Mouse (Mus musculus) activated CD4-positive, CD25-positive, alpha-beta regulatory T cell, adult 4 months (primary cell): ENCODE measurements at regions not wholly inside any gene's neighbourhood (a gene's known extent, or its start where the extent isn't known, plus 50 kb on each side); places are given as distances from the start of the nearest gene placed in this dataset.

Experiments
- ATAC-seq: one replicate; pipeline ENCODE4 v1.8.0; 2017

DNA sequence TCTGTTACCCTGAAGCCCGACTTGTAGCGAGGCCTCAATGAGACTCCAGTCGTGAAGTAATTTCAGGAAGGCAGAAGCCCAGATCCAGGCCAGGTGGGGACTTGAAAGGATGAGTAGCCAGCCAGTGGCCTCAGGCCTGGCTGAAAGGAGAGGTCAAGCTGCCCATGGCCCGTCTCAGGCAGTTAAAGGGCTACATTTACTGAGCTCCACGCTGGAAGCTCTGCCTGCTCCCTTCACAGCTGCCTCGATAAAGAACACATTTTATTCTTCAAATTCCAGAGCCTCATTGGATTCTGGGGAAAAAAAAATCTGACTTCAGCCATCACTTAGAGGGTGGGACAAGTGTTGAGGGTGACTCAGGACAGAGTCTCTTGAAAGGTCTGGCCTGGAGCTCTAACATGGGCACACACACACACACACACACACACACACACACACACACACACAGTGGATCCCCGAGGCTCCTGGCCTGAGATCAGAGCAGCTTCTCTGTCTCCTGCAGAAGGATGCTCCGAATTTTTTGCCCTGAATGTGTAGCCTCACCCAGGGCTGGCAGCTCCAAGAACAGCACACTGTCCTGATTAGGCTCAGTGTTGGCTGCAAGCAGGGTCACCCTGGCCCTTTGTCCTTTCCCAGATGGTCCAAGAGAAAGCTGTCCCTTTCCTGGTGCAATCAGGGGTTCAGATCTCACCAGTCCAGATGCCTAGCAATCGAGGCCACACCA lies 53.0 kb downstream of the Gadd45g start:
- ATAC-seq: no peak

DNA sequence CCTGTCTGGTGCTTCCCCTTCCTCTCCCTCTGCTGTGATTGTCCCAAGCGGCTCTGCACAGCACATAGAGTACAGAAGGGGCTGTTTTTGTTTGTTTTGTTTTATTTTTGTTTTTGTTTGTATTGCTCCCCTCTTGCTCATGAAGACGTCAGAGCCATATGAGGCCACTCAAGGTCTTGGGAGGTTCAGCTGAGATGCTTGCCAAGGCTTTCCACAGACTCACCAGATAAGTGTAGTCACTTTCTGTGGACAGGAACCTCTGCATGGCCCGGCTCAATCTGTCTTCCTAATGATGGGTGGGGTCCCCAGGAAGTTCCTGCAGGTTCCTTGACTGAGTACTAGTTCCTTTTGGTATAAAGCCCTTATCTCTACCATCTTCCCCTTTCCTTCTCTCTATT lies 53.6 kb downstream of the Gadd45g start:
- no peak for ATAC-seq

DNA sequence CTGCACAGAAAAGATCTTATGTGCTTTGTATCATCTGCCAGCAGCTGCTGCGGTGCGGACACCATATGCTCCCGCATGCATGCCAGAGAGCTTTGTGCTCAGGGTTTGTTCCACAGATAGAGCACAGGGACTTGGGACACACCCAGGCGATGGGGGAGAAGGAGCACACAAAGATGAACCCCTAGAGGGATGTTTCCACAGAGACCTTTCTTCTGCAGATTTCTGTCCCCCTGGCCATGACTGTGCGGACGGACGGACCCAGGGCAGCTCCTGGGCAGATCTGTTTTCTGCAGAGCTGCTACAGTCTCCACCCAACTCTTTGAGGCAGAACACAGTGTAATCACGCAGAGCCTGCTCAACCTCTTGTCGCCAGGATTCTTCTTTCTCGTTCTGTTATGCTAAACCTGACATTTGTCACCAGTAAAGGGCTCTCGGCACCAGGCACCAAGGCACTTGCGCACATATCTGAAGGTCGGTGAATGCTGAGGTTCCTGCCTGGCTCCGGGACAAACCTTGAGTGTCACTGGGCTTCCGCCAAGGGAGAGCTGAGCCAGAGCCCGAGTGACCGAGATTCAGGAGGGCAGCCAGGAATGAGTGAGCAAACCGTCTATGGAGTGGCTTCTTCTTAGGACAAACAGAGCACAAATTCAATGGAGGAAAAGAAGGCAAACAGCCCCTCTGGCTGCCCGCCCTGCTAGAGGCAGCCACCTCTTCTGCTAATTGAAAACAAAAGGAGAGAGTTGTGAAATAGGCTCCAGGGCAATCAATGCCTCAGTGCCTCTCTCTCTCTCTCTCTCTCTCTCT lies 56.2 kb downstream of the Gadd45g start:
- no peak for ATAC-seq

DNA sequence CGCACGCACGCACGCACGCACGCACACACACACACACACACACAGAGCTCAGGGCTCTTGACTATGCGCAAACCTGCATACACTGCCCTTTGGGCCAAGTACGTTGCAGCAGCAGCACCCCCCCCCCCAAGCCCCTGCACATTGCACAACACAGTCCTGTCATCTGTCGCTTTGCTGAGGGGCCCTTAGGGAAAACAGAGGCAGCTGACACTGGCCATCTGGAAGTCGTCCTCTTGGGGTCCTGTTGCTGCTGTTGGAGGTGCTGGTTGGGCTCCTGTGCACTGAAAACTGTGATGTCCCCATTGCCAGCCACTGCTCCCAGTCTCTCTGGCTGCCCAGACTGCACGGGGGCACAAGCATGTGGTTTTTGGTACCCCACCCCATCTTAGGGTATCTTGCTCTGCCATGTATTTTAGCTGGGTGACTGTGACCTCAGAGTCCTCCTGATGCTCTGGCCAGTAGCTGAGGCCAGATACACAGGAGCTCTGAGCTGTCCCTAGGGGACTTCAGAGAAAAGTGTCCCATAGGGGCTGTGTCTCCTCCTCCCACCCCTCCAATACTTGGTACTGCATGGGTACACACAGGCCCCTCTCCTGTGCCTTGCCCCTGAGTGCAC lies 57.0 kb downstream of the Gadd45g start:
- ATAC-seq: no peak

DNA sequence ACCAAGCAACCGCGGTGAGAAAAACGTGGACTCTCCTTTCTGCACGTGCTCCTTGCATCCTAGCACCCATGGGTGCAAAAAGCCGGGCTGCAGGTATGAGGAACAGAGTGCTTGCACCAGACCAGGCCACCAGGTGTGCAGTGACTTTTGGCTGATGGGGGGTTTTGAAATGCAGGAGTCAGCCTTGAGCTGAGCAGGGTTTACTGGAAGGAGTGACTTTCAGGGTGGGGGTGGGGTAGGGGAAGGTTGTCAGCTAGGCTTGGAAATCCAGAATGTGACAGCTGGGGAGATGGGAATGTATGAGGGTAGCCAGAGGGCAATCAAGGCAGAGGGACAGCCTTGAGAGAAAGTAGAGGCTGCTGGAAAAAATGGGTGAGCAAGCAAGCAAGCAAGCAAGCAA lies 58.8 kb downstream of the Gadd45g start:
- no peak for ATAC-seq

DNA sequence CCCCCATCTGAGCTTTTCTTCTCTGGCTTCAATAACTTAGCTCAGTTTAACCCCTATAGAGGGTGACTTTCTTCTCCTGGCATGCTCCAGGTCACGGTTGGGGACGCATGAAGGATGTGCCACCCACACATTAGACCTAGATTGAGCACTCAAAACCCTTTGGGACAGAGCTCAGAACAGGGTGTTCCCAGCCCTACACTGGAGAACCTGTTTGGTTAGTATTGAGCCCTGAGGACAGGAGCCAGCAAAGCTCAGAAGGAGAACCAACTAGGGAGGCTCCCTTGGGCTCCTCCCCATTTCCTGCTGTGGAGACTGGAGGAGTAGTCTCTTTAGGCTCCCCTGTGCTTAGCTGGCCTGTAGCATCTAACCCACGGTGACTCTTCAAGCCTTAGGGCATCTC lies 59.6 kb downstream of the Gadd45g start:
- no peak for ATAC-seq

DNA sequence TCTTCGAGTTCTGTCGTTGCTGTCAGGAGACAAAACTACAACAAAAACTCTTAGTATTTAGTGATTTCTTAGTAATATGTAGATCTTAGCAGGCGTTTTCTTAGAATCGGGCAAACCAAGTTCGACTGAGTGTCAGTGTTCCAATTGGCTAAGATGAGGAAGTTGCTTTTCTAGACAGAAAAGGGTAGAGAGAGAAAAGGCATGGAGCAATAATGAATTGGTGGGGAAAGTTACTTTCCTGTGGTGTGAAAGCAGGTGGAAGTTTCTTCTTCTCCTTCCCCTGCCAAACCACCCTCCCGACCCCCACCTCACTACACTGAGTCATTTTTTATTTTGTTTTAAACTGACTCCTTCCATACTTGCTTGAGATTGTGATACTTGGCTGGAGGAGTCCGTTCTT lies 62.0 kb downstream of the Gadd45g start:
- ATAC-seq: no peak

DNA sequence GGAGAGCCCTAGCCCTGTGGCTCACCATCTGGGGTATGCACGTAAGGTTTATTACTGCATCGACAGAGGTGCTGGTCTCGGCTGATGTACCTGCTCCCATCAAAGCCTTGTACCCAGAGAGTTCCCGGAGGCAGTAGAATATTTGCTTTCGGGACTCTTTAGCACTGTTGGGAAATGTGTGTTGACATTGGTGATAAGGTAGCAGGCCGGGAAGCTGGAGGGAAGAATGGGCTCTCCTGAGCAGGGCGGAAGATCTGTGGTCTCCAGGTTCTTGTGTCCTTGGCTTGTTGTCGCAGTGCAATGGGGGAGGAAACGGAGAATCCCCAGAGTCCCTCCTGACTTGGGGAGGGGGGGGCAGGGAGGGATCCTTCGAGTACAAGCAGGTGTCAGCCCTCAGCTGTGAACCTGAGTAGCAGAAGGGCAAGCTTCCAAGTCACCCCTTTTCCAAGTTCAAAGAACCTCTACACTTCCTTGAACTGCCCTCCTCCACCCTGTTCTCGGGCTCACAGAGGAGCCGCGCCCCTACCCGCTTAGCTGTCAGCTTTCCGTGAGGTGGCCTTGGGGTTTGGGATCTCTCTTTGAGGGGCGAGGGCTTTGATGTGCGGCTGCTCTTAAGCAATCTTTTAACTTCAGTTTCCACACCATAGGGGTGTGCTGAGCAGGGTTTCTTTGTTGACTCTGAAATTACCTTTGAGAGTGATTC lies 65.0 kb downstream of the Gadd45g start:
- no peak for ATAC-seq

DNA sequence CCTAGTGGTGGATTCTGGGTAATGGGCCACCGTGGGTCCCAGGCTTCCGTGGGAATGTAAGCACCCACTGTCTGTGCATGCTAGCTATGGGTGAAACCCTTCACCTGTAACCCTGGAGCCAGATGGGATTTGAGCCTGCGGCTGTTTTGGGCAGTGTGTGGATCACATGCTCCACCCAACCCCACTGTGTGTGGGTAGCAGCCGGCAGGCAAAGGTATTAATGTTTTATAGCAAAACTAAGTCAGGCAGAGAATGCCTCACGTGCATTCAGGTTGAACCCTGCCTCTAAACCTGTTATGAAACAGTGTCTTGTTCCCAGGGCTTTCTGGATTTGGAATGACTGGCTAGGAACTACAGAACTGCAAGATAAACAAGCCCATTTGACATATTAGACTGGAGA lies 66.0 kb downstream of the Gadd45g start:
- no peak for ATAC-seq

DNA sequence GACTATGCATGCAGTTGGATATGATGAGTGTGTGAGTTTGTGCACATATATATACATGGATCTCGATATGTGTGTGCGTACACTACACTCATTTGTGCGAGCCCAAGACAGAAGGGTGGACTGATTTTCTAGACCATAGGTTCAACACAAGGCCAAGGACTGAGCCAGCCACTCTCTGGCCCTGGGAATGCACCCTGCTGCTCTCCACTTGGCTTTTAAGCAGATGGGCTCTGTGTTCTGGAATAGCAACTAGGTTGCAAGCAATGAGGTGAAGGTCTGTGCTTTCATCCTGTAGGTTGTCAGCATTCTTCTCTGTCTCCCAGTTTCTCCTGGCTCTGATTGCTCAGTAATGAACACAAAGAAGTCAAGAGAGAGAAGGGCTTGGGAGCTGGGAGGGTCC lies 66.5 kb downstream of the Gadd45g start:
- ATAC-seq: no peak

DNA sequence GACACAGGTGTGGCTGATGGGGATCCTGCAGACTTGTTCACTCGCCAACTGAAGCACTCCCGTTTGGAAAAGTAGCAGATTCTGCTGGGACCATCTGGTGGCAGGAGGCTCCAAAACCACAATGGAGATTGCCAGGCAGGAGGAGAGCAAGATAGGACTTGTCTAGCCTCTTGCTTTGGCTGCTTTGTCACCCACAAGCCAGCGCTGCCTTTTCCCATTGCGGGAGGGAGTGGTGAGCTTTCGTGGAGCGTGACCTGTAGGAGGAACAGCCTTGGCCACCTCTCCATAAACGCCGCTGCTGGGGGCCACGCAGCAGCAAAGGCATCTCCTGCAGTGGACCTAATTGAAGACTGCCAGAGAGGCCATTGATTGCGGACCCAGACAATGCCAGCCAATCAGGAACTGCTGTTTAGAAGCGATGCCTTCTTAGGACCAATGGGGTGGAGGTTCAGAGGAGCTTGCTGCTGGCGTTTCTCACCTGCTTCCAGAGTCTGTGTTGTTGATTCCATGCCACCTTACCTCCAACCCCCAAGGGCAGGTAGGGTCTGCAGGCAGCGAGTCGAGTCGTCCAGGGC lies 70.3 kb downstream of the Gadd45g start:
- ATAC-seq: no peak

DNA sequence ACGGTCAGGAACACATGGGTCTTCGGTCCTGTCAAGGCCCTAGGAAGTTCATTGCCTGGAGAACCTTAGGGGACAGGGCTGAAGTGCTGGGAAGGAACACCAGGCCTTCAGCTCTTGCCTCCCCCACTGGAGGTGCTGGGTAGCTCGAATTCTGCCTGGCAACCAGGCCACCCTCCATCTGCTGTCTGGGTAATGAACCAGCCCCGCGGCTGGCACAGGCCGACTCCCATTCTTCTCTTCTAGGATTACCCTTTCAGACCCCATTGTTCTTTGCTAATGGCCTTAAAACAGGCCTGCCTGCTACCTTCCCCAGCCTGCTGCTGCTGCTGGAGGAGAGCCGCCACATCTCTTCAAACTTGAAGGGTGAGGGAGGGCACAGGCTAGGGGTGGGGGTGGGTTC lies 71.2 kb downstream of the Gadd45g start:
- ATAC-seq: no peak

DNA sequence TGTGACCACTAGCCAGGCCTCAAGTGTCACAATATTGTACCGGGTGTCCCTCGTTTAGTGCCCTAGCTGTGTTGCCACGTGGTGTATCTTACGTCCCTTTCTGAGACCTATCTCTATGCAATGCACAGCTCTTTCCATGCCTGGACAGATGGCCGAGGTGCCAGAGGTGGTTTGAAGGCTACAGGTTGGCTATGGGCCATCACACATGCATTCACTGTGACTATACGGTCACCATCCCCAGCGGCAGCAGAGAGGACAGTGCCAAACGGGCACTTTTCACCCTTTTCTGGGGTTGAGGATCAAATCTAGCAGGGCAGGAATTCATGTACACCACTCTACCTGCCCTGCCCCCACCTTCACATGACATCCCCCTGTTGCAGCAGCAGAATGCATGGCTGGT lies 71.6 kb downstream of the Gadd45g start:
- ATAC-seq: no peak

DNA sequence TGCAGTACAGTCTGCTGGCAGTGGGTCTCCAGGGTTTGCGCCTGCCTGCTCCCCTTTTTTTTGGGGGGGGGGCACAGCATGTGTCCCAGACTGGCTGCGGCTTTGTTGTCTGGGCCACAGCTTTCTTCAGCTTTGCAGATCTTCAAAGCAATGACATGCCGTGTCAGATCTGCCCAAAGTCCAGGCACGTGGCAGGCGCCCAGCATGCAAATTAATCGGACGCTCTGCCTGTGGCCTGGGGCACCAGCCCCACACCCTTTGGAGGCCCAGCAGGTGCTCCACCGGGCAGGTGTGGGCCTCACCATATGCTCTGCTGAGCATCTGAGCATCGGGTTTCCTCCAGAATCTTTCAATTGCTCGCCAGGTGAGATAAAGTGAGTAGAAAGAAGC lies 72.3 kb downstream of the Gadd45g start:
- no peak for ATAC-seq

DNA sequence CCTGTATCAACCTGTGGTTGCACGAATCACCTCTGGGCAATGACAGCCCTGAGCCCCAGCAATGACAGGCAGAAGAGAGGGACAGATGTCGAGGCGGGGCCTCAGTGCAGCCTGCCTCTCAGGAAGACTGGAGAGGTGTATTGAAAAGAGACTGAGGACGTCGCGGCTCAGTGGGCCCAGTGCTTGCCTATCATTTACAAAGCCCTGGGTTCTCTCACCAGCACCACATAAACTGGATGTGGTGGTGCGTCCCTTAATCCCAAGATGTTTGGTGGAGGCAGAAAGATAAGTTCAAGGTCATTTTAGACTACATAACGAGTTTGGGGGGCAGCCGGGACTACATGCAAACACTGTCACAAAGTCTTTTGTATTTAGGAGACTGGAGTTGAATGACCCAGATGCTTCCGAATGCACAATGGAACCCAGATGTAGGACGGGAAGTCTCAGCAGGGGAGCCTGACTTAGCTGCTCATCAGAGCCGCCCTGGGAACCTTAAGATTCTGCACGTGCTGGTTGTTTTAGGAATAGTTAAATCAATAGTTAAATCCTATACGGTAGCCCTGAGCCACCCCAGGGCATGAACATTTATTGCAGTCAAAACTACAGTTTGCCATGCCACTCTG lies 72.8 kb downstream of the Gadd45g start:
- no peak for ATAC-seq

DNA sequence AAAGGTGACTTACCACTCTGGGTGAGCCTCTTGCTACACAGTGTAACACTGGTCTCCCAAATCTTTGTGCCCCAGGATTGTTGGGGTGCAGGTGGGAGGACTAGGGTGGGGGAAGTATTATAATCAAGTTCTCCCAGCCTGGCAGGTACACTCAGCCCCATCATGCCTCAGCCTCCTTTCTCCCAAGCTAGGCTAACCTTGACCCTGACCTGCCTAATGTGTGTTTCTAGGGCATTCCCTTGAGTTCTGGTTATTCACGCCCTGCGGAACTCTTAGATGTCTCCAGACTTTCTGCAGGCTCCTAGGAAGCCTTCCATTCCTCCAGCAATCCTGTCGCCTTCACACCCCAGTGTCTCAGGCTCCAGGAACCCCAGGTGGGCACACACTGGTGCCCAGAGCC lies 73.5 kb downstream of the Gadd45g start:
- ATAC-seq: no peak

DNA sequence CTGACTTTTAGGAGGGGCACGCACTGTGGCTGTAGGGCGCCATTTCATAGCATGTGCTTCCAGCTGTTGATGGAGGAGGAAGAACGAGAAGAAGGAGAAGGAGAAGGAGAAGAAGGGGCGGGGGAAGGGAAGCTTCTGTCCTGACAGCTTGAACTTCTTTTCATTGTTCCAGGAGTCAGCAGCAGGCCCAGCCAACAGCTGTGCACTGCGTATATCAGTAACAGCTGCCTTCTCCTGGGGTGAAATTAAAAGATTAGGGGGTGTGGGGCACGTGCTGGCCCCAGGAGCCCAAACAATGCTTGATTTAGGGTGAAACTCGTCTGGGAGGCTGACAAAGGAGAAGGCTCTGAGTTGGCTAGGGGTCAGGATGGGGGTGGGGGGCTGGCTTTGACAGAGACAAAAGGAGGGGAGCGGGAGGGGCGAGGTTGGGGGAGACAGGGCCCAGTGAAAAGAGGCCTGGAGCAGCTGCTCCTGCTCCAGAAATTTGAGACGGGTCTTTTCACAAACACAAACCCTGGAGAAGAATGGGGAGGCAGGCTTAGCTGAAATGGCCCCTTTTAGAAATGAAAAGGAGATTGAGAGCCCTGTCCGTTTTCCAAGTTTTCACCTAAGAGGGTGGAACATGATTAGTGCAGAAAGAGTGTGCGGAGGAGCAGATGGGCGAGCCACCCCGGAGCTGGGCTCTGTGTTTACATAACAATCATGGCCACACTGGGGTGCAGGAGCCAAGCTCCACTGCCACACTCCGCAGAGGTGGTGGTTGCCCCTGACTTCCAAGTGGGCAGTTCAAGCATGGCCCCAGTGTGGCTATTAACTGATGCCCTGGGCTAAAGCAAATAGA lies 74.3 kb downstream of the Gadd45g start:
- no peak for ATAC-seq

DNA sequence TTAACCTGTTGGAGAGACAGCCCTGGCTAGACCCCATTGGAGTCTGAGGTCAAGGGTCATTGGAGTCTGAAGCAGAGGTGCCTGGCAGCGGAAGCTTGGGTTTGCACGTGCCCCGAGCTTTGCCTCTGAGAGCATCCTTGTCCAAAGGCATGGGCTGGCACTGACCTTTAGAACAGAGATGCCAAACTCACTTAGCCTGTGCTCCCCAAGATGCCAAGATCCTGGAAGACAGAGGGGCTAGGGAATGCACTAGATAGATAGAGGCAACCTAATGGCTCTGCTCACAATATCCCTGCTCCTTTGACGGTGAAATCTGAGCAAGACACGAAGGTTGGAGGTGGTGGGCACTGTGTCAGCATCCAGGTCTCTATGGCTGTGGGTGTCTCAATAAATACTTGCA lies 75.1 kb downstream of the Gadd45g start:
- no peak for ATAC-seq

DNA sequence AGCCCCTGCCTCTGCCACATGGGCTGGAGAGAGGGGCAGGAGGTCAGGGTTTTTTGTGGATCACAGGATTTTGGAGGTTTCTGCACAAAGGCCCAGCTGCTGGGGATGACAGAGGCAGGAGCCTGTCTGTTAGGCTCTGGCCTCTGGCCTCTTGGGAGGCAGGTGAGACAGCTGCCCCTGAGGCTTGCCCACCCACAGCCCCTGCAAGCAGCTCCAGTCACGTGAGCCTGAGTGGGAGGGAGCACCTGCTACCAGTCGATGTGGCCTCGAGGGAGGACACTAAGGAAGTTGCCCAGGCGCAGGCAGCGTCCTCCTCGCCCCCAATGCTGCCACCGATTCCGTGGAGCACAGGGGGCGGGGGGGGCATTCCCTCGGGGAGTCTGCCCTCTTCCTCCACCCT lies 80.3 kb downstream of the Gadd45g start:
- ATAC-seq: no peak

DNA sequence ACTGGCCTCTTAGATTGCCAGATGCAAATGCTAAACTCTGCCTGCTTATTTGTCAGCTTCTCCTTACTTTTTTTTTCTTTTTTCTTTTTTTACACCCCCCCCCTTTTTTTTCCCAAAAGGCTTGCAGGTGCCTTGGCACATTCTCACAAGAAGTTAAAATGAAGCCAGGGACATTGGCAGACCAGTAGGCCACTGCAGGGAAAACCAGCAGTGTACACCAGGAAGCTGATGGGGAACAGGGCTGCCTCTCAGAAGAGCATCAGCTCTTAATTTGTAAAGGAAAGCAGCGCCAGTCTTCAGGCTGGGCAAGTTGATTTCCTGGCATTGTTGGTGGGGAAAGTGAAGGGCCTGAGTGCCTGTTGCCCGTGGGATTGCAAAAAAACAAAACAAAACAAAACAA lies 83.3 kb downstream of the Gadd45g start:
- ATAC-seq: no peak

DNA sequence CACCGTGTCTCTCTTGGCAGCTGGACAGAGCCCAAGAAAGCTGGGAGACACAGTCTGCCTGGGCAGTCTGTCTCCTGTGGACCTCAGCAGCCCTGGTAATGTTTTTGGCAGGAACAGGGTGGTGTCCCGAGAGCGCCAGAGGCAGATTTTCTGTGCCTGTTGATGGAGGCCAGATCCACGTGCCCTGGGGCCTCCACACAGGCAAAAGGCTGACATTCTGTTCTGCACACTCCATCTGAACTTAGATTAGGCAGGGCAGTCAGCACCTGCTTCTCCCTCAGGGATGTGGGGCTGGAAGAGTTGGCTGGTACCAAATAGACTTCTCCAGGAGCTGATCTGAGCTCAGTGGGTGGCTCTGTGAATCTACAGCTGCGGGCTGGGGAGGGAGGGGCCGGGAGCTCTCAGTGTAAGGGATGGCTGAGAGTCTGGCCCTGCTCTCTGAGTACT lies 83.8 kb downstream of the Gadd45g start:
- ATAC-seq: no peak

DNA sequence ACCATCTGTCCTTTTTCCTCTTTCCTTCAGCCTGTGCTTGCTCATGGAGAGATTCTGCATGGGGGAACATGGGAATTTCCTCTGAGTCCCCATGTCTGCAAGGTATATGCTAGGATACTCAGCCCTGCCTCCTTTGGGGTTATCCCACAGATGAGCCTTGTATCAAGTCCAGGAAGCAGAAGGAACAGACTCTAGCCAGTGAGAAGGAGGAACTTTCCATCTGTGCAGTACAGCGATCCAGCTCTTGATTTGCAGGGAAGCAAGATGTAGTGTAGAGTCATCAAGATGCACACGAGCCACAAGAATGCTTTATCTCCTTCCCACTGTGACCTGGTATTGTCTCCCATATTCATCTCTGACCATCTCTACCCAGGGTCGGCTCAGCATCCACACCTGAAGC lies 84.5 kb downstream of the Gadd45g start:
- no peak for ATAC-seq
